Mouse (Mus musculus): ENCODE data around the gene F2r.

F2r gene

DNA sequence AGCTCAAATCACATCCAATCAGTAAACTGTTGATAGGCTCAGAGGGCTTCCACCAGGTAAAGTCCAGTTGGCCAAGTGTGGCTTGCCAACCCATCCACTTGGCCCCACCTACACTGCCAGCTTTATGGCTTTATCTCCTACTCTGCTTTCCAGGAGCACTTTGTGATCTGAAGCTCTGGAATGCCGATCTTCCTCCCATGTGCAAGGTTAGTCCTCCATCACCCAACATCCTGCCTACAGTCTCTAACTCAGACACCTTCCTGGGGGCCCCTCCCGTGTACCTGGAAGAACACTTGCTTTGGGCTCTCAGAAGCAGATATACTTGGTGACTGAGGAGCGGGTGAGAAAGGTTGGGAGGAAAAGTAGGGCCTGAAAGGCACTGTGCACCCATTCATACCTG lies 26.7 kb downstream of the F2r start:
- DNase-seq: no peak

DNA sequence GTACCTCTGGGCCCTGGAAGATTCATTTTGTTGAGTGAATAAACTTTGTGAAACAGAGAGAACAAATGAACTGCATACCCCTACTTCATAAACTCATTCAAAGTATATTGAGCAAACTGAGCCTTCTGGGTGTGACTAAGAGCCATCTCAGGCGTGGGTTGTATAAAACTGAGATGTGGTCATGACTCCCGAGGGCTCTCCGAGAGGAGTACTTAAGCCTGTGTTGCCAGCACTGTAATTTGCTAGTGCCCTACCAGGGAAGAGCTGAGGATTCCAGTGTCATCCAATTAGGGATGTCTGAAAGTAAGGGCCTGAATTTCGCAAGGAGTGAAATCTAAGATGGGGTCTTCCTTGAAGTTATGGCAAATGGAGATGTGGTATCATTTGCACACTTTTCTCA lies 30.7 kb downstream of the F2r start:
- no peak for DNase-seq

DNA sequence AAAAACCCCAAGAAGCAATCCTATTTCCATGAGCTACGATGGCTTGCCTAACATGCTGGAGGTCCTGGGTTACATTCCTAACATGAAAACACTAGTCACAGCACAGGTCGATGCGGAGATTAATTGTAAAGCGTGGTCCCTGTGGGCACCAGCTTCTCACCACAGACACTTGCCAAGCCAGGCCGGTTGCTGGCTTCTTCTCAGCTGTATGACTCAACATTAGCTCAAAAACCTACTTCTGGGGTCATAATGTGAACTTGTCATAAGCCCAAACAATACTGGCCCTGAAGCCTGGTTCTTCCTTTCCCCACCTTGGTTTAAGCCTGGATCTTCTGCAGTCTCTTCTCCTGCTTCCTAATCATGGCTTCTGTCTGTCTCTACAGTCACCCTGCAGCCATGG lies 33.4 kb downstream of the F2r start:
- DNase-seq: no peak

DNA sequence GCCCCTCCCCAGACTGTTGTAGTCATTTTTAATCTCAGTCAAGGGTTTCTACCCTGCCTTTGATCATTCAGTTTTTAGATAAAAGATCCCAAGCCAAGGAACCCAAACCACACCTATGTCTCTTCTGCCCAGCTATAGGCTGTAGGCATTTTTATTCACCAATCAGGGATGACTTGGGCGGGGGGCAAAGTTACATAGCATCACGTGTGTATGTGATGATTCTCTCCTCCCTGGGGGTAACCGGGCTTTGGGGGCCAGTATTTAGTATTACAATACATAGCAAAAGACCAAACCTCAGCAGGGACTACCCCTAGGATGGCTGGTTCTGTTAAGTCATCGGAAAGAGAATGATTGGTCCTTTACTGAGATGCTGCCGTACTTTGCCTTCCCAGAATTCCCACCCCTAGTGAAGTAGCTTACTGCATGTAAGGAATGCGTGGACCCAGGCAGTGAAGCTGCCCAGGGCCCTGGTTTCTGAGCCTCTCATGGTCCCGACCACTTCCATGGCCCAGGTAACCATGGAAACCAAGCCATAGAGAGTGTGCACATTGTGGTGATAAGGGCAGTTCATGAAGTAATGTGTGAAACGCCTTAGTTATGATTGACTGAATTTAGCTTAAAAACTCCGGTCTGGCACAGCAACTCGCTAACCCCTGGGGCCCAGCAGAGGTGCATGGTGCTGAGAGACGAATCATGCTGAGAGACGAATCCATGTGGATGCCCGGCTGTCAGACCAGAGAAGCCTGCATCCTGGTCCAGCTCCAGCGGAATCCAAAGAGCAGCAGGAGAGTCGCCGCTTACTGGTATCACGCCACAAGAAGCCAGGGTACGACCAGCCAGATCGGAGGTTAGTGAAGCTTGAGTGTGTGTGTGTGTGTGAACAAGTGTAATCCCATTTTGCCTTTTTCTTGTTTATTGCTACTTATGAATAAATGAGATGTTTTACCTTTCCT lies 34.8 kb downstream of the F2r start:
- no peak for DNase-seq

DNA sequence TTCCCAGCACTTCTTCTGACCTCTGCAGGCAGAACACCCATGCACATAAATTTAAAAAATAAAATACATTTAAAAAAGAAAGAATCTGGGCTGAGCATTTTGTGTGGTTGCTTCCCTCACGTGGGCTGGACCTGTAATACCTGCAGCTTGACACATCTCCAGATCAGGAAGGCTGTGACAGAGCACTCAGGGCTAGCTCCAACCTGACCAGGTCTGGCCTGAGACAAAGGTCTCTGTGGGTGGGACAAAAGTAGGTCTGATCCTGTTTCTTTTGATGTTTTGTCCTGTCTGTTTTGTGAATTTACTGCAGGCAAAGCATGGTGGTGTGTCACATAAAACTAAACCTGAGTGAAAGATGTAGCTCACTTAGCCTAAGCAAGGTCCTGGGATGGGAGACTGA lies 36.4 kb downstream of the F2r start:
- no peak for DNase-seq

DNA sequence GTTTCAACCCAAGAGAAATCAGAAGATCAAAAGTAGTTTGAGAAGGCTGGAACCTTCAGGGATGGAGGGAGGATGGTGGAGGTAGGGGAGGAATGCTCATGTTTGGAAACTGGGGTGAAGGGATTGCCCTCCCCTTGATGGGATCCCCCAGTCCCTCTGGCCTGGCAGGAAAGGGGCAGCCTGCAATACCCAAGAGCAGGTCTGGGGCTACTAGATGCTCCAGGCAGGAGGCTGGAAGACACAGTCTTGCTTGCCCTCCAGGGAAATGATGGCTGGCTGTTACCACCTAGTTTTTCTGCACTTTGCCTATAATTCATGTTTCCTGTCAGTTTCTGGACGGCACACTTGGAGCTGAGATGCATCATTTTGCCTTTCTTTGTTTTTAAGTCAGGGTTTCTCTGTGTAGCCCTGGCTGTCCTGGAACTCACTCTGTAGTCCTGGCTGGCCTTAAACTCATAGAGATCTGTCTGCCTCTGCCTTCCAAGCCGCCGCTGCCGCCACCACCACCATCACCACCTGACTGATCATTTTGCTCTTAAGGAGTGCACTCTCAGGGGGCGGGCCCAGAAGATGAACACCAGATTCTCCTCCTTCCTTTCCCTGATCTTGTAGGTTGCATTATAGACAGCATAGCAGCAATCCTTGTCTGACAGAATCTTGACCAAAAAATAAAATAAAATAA lies 40.1 kb downstream of the F2r start:
- no peak for DNase-seq

DNA sequence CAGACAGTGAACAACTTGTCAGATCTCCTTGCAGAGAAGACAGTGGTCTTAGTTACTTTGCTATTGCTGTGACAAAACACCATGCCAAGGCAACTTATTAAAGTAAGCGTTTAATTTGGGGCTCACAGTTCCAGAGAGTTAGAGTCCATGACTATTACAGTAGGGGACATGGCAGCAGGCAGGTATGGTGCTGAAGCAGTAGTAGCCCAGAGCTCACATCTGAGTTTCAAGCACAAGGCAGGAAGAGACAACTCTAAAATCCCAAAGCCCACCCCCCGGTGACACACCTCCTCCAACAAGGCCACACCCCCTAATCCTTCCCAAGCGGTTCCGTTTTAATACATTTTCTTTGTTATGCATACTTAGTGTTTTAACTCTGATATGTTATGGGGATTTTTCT lies 47.4 kb downstream of the F2r start:
- DNase-seq: no peak

DNA sequence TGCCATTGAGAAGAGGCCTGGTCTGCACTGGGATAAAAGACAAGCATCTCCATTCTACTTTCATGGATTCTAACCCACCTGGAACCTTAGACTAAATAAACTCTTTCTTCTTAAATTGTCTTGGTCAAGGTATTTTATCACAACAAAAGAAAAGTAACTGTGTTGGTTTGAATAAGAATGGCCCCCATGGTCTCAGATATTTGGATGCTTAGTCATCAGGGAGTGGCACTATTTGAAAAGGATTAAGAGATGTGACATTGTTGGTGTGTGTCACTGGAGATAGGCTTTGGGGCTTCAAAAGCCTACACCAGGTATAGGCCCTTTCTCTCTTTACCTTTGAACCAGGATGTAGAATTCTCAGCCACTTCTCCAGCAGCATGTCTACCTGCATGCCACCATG lies 49.0 kb downstream of the F2r start:
- no peak for DNase-seq

DNA sequence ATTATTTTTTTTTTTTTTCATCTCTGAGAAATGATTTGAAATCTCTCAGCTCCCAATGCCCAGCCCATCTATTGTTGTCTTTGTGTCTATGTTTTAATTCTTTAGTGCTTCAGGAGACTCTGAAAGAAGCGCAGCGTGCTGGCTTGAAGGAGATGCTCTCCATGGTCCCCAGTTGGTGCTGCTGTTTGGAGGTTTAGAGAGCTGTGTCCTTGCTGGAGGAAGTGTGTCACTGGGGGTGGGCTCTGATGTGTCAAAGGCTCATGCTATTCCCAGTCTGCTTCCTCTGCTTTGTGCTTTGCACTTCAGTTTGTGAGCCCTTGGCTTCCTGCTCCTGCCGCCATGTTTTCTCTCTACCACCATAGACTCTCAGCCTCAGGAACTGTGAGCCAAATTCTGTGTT lies 50.0 kb downstream of the F2r start:
- DNase-seq: no peak

DNA sequence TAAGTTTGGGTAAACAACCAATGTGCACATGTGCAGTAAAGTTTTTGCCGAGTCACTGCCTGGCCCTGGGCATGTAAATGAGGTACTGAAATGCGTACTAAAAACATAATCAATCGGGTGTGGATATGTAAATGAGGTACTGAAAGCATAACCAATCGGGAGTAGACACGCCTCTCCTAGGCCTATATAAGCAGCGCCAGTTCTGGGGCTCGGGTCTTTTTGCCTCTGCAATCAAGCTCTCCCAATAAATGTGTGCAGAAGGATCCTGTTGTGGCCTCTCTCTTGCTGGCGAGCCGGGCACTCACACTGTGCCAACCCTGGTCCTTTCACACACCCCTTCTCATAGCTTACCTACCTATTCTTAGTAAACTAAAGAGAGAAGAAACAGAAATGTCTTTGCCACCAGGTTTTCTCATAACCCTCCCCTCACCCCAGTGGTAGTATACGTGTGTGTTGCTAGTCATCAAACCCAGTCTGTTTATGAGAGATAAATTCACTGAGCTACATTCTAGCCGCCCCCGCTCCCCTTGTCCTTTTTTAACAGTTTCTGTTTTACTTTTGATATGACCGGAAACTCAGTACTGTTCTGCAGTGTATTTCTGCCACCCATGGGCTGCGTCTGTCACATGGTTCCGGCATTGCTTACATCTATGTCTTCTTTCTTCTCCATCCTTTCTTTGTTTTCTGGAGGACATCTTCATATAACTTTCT lies 51.3 kb downstream of the F2r start:
- DNase-seq: no peak

DNA sequence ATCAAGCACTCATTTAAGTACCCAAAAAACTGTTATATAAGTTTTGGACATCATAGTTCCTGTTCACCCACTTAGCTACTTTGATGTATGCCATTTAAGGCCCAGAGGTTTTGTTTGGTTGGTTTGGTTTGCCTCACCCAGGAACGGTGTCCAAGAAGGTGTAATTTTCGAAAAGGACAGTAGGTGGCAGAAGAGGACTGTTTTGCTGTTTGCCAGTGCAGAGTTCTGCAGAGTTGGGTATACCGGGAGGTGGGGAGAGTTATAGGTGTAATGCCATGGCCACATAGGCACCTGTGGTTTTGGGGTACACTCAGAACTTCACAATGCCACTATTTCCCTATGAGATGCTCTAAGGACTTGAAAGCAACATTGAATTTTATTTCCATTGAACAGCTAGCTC lies 54.6 kb downstream of the F2r start:
- DNase-seq: peak; percentile 88

DNA sequence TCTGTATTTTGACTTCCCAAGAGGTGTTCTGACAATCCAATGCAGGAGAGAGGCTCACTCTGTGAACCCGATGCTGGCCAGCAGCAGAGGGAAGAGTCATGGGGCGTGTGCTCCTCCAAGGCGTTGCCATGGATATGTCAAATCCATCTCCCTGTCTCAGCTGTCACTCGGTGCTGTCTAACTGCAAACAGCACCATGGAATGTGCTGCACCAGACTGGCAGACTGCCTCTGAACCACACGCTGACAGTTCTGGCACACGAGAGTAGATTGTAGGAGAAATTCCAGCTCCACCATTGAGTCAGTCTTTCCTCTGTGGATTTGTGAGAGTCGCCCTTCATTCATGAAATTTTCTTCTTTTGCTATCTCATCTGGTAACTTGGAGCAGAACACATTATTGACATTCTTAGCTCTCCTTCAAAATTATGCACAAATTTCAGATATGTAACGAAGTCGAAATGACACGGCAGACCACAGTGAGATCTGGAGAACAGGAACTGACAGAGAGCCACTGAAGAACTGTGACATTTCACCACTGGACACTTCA lies 55.1 kb downstream of the F2r start:
- DNase-seq: peak; percentile 29

DNA sequence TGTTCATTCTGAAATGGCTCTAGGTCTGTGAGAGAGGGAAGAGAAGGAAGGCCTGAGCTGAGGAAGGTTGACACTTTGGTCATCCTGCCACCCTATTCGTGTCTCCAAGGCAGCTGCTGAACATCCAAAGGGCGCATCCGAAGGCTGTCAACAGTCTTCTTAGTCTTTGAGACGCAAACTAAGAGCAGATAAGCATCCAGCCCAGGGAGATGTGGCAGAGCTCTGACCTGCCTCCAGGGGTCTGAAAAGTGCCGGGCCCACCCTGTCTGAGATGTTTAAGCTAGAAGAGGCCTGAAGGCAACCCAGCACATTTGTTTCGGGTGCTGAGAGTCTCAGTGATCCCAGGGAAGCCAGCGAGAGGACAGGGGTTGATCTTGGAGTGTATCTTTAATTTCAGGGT lies 61.0 kb downstream of the F2r start:
- no peak for DNase-seq

DNA sequence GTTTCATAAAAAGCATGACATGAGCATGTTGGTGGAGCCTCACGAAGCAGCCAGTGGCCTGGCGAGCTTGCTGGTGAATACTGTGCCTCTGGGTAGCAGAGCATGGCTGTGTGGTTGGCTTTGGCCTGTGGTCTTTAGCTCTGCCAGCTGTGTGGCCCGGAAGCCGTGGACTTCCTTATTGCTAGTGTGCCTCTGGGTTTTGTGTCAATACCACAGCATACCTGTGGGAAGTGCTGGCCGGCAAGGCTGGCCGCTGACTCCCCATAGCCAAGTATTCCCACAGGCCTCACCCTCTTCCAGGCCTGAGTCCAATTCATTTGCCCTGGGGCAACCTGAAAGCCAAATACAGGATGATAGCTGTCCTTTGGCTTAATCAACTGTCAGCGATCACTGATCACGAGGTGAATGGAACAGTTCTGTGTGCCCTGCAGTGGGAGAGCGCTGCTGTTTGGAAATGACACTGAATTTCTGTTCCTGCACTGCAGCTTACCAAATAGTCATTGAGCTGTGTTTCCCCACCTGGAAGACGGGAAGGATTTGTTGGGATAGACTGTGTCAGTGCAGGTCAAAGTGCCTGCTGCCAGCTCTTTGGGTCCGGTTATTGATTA lies 64.3 kb downstream of the F2r start:
- no peak for DNase-seq

Data from lung, postnatal 10 days (tissue).